Mouse (Mus musculus) olfactory bulb, adult 2 months (tissue): Measurements from ENCODE around the gene Chd4.
A peak's percentile ranks its signal among the peaks of the same experiment; 100 is the strongest.

ENCODE experiments used
- CTCF ChIP-seq: fragments of 200-500 bp; IDR thresholded peaks from 2 replicates; pipeline ENCODE4 v1.5.1; 2012; ENCODE audit warnings: low read depth, mild to moderate bottlenecking, low read length, moderate library complexity; ENCODE audit not compliant: insufficient read depth
- POLR2A ChIP-seq: fragments of 200-500 bp; IDR thresholded peaks from 2 replicates; pipeline ENCODE4 v1.6.1; 2012; ENCODE audit warnings: mild to moderate bottlenecking, low read depth, low read length, moderate library complexity; ENCODE audit not compliant: insufficient read depth

- TF ChIP-seq CTCF, result no peak
- TF ChIP-seq POLR2A, result peak; percentile 91
Observed at GRCm38 (mm10) chr6:125131302-125132156, 35.7 kb downstream of the Chd4 start, which contains the start of gene Nop2.
